Mouse (Mus musculus) embryonic facial prominence, embryonic 15.5 days (tissue): Measurements from ENCODE around the gene Hist1h2bn. TPM values are rescaled to one million over a fixed set of nuclear protein-coding genes. Genes with fewer than 3 reads are reported as not detected.
"Not testable (repeated sequence)": the region's sequence is repeated elsewhere in the genome, so short reads cannot be mapped to it uniquely, and the experiment has no call there.

Experiments
- ATAC-seq: fragments of 200-750 bp; cut with Nextera tagmentation; 2 replicates; pipeline ENCODE4 v1.8.0; 2017; ENCODE audit warnings: low read depth, moderate TSS enrichment; ENCODE audit not compliant: insufficient number of reproducible peaks, low FRiP score, low TSS enrichment
- H3K27ac ChIP-seq: fragments of 300-500 bp; sonication (generic); replicated peaks from 2 replicates; pipeline ENCODE4 v1.5.1; 2015; ENCODE audit warnings: mild to moderate bottlenecking, inconsistent platforms
- H3K27me3 ChIP-seq: fragments of 300-500 bp; sonication (generic); 2 replicates; pipeline ENCODE4 v1.6.1; 2015; ENCODE audit warnings: inconsistent platforms
- H3K36me3 ChIP-seq: fragments of 300-500 bp; sonication (generic); 2 replicates; pipeline ENCODE4 v1.6.1; 2015; ENCODE audit warnings: mild to moderate bottlenecking, inconsistent platforms
- H3K4me1 ChIP-seq: fragments of 300-500 bp; sonication (generic); 2 replicates; pipeline ENCODE4 v1.6.1; 2015; ENCODE audit warnings: inconsistent platforms
- H3K4me2 ChIP-seq: fragments of 300-500 bp; sonication (generic); replicated peaks from 2 replicates; pipeline ENCODE4 v1.6.1; 2015; ENCODE audit warnings: mild to moderate bottlenecking, inconsistent platforms
- H3K4me3 ChIP-seq: fragments of 300-500 bp; sonication (generic); replicated peaks from 2 replicates; pipeline ENCODE4 v1.5.1; 2015; ENCODE audit warnings: mild to moderate bottlenecking, inconsistent platforms
- H3K9ac ChIP-seq: fragments of 300-500 bp; sonication (generic); 2 replicates; pipeline ENCODE4 v1.6.1; 2015; ENCODE audit warnings: inconsistent platforms
- H3K9me3 ChIP-seq: fragments of 300-500 bp; sonication (generic); replicated peaks from 2 replicates; pipeline ENCODE4 v1.6.1; 2016; ENCODE audit warnings: inconsistent platforms
- WGBS: fragments of 180-500 bp; shearing (Covaris S2); methylation state at CpG from one replicate; pipeline ENCODE4 v1.1.7; 2015; 5-methylcytosine and 5-hydroxymethylcytosine counted together
- polyA plus RNA-seq: library from polyadenylated mRNA; unstranded; fragments of >200 nt; fragmentation: Nextera tagmentation; extraction: Ambion mirVana; gene quantifications from 2 replicates; pipeline ENCODE4 v1.2.1, GENCODE M21; 2015

The Hist1h2bn gene
- polyA plus RNA-seq, 1 experiment from 2014 or later = 3.4 TPM

- under 1% methylated on average over 28 of the region's 56 CpGs for WGBS
- not testable (repeated sequence) for H3K36me3 ChIP-seq, H3K9me3 ChIP-seq, H3K27me3 ChIP-seq
- peaks cover 35% of the 10 kb centered on the region for H3K4me1 ChIP-seq
- H3K27ac ChIP-seq = peak within 1 kb of the TSS; percentile 92
- peak within 1 kb of the TSS; percentile 69 for H3K4me2 ChIP-seq
- peak within 1 kb of the TSS; percentile 44 for H3K4me3 ChIP-seq
- ATAC-seq = peak; percentile 65; the same call in 1 of the 2 replicates
- peak within 1 kb of the TSS; percentile 39 for H3K9ac ChIP-seq
Observed at GRCm38 (mm10) chr13:21717397-21718357, 36.2 kb upstream of the Hist1h2bn start, which contains the start of gene Hist1h3h. Gene Hist1h3h, plus strand, starts transcription at chr13:21717659.

GRCm38 (mm10) chr13:21718381-21719080, 35.4 kb upstream of the Hist1h2bn start:
- Histone ChIP-seq H3K27ac (peak overlapping the region; percentile 81), H3K9me3 (no peaks in the 10 kb centered on the region), H3K27me3 (no peaks in the 10 kb centered on the region), H3K4me1 (peaks cover 36% of the 10 kb centered on the region), H3K36me3 (no peaks in the 10 kb centered on the region), H3K4me2 (peak overlapping the region; percentile 55), H3K9ac (peak overlapping the region; percentile 31), H3K4me3 (peak overlapping the region; percentile 44)
- no peak for ATAC-seq
- WGBS = 43% methylated on average over 4 of the region's 4 CpGs

- not testable (repeated sequence) for H3K27me3 ChIP-seq, ATAC-seq, H3K36me3 ChIP-seq, H3K9me3 ChIP-seq
- H3K4me3 ChIP-seq = peak overlapping the region; percentile 43
- H3K4me1 ChIP-seq = peaks cover 27% of the 10 kb centered on the region
- WGBS = 2% methylated on average over 21 of the region's 44 CpGs
- H3K27ac ChIP-seq = peak overlapping the region; percentile 88
- peak overlapping the region; percentile 23; the same call in 1 of the 2 replicates for H3K9ac ChIP-seq
- peak overlapping the region; percentile 64 for H3K4me2 ChIP-seq
Observed at GRCm38 (mm10) chr13:21721107-21721756, 32.7 kb upstream of the Hist1h2bn start.

DNA sequence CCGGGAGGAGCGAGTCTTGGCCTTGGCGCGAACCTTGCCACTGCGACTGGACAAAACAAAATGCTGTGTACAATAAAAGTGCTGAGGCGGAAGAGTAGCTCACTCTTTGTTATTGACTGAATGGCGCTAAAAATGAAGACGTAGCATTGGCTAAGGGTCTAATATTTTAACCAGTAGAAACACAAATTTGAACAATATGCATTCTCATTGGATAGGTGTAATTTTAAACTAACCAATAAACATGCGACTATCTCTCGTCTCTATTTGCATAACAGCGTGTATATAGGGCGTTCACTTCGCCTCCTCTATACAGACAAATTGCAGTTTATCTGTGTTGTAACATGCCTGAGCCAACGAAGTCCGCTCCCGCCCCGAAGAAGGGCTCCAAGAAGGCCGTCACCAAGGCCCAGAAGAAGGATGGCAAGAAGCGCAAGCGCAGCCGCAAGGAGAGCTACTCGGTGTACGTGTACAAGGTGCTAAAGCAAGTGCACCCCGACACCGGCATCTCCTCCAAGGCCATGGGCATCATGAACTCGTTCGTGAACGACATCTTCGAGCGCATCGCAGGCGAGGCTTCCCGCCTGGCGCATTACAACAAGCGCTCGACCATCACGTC, 32.1 kb upstream of the Hist1h2bn start, which contains the start of gene Hist1h2bm:
Gene Hist1h2bm, plus strand, starts transcription at position 288 of the 616 bp plus-strand sequence.
- H3K4me1 ChIP-seq = peaks cover 24% of the 10 kb centered on the region
- peak; percentile 96 for ATAC-seq
- H3K9ac ChIP-seq = peak within 1 kb of the TSS; percentile 37
- H3K4me3 ChIP-seq = peak within 1 kb of the TSS; percentile 43
- H3K4me2 ChIP-seq = peak within 1 kb of the TSS; percentile 64
- not testable (repeated sequence) for H3K9me3 ChIP-seq, H3K36me3 ChIP-seq, H3K27me3 ChIP-seq
- under 1% methylated on average over 37 of the region's 37 CpGs for WGBS
- peak within 1 kb of the TSS; percentile 88 for H3K27ac ChIP-seq

- Histone ChIP-seq H3K4me3 (peak overlapping the region; percentile 43), H3K36me3 (no peaks in the 10 kb centered on the region), H3K4me1 (peaks cover 21% of the 10 kb centered on the region), H3K27ac (peak overlapping the region; percentile 88), H3K4me2 (peak overlapping the region; percentile 64), H3K9ac (peak overlapping the region; percentile 37; the same call in 1 of the 2 replicates), H3K9me3 (no peaks in the 10 kb centered on the region), H3K27me3 (no peaks in the 10 kb centered on the region)
- 0 out of 2 replicates have a peak, but pooled peaks have one; percentile 1 for ATAC-seq
- 2% methylated on average over 11 of the region's 11 CpGs for WGBS
Observed at GRCm38 (mm10) chr13:21722373-21722925, 31.5 kb upstream of the Hist1h2bn start.

GRCm38 (mm10) chr13:21722993-21723836, 30.7 kb upstream of the Hist1h2bn start:
- Histone ChIP-seq H3K4me3 (no peak overlapping the region), H3K27me3 (no peaks in the 10 kb centered on the region), H3K4me2 (peak overlapping the region; percentile 64), H3K9ac (no peak overlapping the region), H3K27ac (peak overlapping the region; percentile 88; the same call in 1 of the 2 replicates), H3K9me3 (no peaks in the 10 kb centered on the region), H3K36me3 (no peaks in the 10 kb centered on the region), H3K4me1 (peaks cover 17% of the 10 kb centered on the region)
- 33% methylated on average over 5 of the region's 5 CpGs for WGBS
- ATAC-seq = no peak

DNA sequence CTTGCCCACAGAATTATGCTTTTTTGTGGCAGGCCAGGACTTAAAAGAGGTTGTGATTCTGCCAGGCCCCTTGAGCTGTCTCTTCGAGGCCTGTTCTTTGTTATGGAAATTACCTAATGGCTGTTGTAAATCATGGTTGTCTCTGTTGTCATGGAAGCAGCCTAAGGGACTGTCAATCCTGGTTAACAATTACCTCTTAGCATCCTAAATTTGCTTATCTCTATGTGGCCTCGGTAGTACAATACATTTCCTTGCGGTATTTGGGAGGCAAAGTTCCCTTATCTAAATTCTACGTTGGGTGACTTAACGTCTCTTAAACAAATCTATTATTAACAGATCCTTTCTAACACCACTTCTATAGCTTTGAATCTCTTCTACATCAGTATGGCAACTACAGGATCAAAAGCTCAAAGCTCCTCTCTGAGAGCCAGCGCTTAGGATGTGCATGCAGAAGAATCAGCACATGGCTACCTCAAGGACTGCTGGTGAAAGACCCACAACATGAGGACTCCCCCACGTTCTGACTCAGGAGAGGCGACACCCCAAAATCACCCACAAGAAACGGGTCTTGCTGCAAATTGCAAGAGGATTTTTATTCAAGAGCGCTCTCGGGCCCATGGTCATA, 25.9 kb upstream of the Hist1h2bn start:
- H3K27me3 ChIP-seq = no peaks in the 10 kb centered on the region
- no peak overlapping the region for H3K27ac ChIP-seq
- no peaks in the 10 kb centered on the region for H3K9me3 ChIP-seq
- WGBS = 39% methylated on average over 11 of the region's 11 CpGs
- ATAC-seq = no peak
- no peaks in the 10 kb centered on the region for H3K4me1 ChIP-seq
- no peak overlapping the region for H3K4me3 ChIP-seq
- H3K9ac ChIP-seq = no peak overlapping the region
- H3K36me3 ChIP-seq = no peaks in the 10 kb centered on the region
- no peak overlapping the region for H3K4me2 ChIP-seq

GRCm38 (mm10) chr13:21729544-21729943, 24.4 kb upstream of the Hist1h2bn start:
- H3K36me3 ChIP-seq = no peaks in the 10 kb centered on the region
- H3K27ac ChIP-seq = no peak overlapping the region
- H3K4me3 ChIP-seq = no peak overlapping the region
- peaks cover 6% of the 10 kb centered on the region for H3K4me1 ChIP-seq
- 36% methylated on average over 1 of the region's 1 CpGs for WGBS
- H3K4me2 ChIP-seq = no peak overlapping the region
- no peaks in the 10 kb centered on the region for H3K27me3 ChIP-seq
- no peaks in the 10 kb centered on the region for H3K9me3 ChIP-seq
- ATAC-seq = no peak
- H3K9ac ChIP-seq = no peak overlapping the region

DNA sequence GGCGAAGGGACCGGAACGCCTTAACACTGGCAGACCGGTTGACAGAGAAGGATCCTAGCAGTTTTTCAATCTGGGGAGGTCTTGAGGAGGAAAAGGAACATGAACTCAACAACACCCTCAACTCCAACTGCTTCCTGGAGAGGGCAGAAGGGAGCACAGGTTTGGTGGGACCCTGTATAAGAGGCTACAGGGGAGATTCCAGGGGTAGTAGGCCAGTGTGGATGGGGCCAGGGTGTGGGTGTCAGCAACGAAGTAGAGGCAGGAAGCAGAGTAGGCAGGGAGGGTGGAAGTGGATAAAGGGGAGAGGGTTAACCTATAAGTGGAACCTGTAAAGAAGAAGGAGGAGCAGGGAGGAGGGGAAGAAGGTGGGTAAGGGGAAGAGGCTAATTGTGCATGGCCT, 20.5 kb upstream of the Hist1h2bn start:
- no peaks in the 10 kb centered on the region for H3K9me3 ChIP-seq
- peaks cover 9% of the 10 kb centered on the region for H3K4me1 ChIP-seq
- ATAC-seq = no peak
- WGBS = 69% methylated on average over 5 of the region's 5 CpGs
- no peak overlapping the region for H3K4me3 ChIP-seq
- H3K36me3 ChIP-seq = no peaks in the 10 kb centered on the region
- no peak overlapping the region for H3K4me2 ChIP-seq
- H3K9ac ChIP-seq = no peak overlapping the region
- H3K27ac ChIP-seq = no peak overlapping the region
- H3K27me3 ChIP-seq = no peaks in the 10 kb centered on the region
